Mouse (Mus musculus): ENCODE measurements around the gene Rtn1. TPM values are rescaled to one million over a fixed set of nuclear protein-coding genes. Genes with fewer than 3 reads are reported as not detected.
"Not testable (repeated sequence)": the region's sequence is repeated elsewhere in the genome, so short reads cannot be mapped to it uniquely, and the experiment has no call there.

Rtn1 gene
- polyA plus RNA-seq, 1 experiment, result 1.4 TPM

DNA sequence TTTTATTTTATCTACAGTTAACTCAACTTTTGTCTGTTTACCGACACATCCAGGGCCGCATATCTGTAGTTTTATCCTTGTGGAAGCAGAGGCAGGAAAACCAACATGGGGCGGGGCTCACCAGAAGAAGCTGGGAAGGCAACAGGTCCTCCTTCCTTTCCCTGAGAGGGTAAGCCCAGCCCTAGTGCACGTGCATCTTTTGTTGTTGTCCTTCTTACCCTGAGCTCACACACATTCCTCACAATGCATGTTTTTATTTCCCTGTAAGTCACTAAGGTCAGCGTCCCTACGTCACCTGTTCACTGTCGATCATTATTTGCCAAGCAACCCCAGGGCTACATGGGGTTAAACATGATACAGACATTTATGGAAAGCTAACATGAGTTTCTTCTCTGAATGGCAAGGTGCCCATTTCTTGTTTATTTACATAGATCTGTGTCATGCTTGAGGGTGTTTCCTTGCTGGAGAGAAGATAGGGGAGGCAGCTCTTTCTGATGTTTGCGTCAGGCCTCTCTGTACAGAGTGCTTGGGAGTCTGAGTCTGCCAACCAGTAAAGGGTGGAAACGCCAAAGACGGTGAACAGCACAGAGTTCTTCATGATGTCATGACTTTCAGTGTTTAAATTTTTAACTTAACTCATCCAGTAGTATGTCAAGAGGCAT, 84.5 kb downstream of the Rtn1 start:
- no peak for DNase-seq (ENCODE audit: low read depth)

GRCm38 (mm10) chr12:72323778-72324177, 85.1 kb downstream of the Rtn1 start:
- no peak for DNase-seq (ENCODE audit: low read depth)

DNA sequence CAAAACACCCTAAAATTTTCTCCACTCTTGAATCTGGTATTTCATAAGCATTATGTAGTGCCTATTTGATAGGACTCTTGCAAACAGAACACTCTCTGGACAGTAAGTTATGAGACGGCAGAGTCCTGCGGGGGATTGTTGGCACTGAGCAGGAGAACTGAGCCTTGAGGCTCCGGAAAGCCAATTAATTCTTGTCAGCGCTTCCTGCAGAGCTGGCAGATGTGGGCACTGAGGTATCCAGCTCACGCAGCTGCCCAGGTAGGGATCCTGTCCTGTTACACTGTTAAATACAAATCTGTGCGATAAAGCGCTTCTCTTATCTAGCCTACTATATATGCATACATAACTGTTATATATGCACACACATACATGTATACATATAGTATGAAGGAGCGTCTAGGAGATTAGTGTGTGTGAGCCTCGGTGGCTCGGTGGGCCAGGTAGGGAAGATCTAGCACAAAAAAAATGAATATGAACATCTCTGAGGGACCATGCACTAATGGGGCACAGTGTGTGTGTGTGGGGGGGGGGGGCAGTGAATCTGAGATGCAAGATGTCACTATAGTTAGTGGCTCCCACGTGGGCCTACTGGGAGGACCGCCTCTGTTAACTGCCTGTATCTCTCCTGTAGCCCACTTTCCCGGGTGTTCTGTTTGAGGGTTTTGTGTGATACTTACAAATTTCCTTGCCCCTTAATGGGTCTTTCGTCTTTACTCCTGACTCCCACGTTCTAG, 93.0 kb downstream of the Rtn1 start:
- DNase-seq (ENCODE audit: low read depth), result no peak

- no peak for DNase-seq (ENCODE audit: low read depth)
These were observed 98.0 kb downstream of the Rtn1 start for GRCm38 (mm10) chr12:72310818-72311217.

GRCm38 (mm10) chr12:72308506-72308905, 100.3 kb downstream of the Rtn1 start:
- DNase-seq (ENCODE audit: low read depth), result no peak

GRCm38 (mm10) chr12:72306281-72306680, 102.6 kb downstream of the Rtn1 start:
- no peak for DNase-seq (ENCODE audit: low read depth)

GRCm38 (mm10) chr12:72305421-72305820, 103.4 kb downstream of the Rtn1 start:
- DNase-seq (ENCODE audit: low read depth), result no peak

GRCm38 (mm10) chr12:72304985-72305384, 103.9 kb downstream of the Rtn1 start:
- no peak for DNase-seq (ENCODE audit: low read depth)

DNA sequence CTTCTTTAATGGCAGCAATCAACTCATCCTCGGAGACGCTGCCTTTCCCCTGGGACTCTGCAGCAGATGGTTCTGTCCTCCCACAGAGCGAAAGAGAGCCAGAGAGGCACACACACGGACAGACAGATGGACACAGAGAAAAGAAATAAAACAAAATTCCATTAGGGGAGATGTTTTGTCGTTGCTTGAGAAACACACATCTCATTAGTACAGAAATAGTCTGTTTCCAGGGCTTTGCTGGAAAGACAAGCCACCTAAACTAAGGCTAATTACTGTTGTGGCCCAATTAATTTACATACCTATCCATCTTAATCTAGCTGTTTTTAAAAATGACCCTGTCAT, 104.5 kb downstream of the Rtn1 start:
- DNase-seq (ENCODE audit: low read depth), result no peak

DNA sequence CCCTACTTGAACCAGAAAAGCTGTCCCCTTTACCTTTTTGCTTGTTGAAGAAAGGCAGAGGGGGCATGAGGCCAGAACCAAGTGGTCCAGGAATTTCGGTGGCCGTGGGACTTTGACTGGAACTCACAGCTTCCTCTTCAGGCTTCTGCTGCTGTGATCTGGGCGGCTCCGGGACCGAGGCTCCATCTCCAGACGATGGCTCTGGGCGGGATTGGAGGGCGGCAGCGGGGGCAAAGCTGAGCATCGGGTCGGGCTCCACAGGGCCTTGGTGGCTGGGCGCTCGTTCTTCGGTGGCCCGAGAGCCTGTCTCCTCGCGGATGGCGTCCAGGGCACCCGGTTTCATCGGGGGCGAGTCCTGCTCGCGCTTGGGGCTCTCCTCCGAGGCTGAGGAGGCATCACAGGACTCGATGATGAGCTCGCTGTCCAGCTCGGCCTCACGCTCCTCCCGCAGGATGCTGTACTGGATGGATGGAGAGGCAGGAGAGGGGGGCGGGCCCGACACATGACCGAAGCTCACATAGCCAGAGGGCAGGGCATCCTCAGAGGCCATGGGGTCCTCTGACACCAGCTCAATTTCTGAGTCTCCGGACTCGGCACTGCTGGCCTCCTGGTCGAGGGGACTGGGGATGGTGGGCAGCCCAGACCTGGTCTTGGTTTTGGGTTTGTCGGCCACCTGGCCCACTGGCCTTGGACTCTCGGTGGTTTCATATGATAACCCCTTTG, 105.1 kb downstream of the Rtn1 start:
- DNase-seq (ENCODE audit: low read depth), result no peak

GRCm38 (mm10) chr12:72301431-72301830, 107.4 kb downstream of the Rtn1 start:
- no peak for DNase-seq (ENCODE audit: low read depth)

DNA sequence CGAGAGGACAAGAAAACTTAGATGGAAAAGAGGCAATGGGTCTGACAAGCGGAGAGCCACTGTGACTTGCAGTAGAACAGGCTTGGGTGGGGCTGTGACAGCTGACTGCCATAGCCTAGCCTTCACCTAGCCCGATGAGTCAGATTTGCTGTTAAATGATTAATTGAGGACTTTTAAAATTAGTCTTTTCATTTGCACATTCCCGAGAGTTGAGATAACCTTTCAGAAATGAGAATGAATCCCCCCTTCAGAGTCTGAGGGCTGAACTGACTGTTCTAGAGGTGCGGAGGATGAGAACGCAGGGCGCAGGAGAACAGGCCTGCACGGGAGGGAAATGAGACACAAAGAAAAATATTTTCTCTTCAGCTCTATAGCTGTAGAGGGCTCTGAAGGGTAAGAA, 107.9 kb downstream of the Rtn1 start:
- no peak for DNase-seq (ENCODE audit: low read depth)

- no peak for DNase-seq (ENCODE audit: low read depth)
These were observed 110.6 kb downstream of the Rtn1 start for GRCm38 (mm10) chr12:72298222-72298621.

DNA sequence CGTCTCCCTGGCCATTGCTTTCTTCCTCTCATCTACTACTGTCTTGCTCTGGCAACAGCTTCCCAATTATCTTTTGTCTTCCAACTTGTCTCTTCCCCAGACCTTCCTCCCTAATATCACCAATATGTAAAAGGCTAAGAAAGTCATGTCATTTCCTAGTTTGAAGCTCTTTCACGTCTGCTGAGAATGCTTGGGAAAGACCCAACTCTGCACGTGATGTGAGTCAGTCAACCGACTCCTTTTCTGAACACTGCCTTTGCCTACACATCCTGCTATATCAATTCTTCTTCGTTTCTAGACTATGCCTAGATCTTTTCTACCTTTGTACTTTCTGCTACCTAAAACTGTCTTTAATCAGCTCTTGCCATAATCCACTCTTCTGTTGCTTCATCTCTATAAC, 112.3 kb downstream of the Rtn1 start:
- DNase-seq (ENCODE audit: low read depth), result no peak

- not testable (repeated sequence) for DNase-seq (ENCODE audit: low read depth)
These were observed 115.7 kb downstream of the Rtn1 start for GRCm38 (mm10) chr12:72293185-72293584.

- DNase-seq (ENCODE audit: low read depth), result no peak
These were observed 116.3 kb downstream of the Rtn1 start for GRCm38 (mm10) chr12:72292566-72292965.

DNA sequence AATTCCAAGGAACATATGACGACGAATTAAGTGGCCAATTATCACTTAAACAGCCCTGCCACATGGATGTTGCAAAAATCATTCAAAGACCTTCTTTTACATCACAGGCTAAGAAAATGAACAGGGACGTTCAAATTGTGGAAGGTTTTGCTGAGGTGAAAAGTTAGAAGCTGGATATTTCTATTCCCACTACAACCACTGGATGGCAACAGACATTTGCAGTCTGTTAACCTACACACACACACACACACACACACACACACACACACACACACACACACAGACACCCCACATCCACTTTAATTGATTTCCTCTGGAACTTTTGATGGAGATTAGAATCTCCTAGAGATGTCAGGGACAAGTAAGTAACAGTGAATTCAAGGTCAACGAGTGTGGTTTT, 117.6 kb downstream of the Rtn1 start:
- DNase-seq (ENCODE audit: low read depth), result no peak

GRCm38 (mm10) chr12:72288215-72288614, 120.6 kb downstream of the Rtn1 start:
- DNase-seq (ENCODE audit: low read depth), result no peak

DNA sequence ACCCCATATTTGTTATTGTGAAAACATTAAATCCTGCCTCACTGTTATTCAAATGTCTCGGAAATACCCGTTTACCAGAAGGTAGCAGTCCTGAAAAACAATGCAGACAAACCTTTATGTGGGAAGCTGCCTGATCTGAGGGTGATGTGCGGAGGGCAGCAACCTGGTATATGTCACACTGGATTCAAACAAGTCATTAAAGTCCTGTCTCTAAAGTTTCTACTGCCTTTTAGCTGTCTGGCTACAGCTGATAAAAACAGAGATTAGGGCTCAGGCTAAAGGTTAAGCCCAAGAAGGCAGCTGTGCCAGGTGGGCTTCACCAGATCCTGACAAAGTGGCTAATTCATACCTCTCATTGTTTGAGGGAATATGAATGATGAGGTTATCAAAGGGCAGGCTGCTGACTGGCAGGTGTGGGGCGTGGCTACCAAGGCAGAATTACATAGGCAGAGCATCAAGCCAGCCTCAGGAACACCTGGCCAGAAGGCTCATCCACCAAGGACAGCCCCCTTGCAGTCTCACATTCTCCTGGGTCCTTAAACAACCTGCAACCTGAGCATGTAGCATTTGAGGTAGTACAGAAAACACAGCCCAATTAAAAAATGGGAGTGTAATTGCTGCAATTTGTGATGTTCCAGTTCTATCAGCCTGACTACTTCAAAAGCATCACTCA, 121.4 kb downstream of the Rtn1 start:
- no peak for DNase-seq (ENCODE audit: low read depth)

DNA sequence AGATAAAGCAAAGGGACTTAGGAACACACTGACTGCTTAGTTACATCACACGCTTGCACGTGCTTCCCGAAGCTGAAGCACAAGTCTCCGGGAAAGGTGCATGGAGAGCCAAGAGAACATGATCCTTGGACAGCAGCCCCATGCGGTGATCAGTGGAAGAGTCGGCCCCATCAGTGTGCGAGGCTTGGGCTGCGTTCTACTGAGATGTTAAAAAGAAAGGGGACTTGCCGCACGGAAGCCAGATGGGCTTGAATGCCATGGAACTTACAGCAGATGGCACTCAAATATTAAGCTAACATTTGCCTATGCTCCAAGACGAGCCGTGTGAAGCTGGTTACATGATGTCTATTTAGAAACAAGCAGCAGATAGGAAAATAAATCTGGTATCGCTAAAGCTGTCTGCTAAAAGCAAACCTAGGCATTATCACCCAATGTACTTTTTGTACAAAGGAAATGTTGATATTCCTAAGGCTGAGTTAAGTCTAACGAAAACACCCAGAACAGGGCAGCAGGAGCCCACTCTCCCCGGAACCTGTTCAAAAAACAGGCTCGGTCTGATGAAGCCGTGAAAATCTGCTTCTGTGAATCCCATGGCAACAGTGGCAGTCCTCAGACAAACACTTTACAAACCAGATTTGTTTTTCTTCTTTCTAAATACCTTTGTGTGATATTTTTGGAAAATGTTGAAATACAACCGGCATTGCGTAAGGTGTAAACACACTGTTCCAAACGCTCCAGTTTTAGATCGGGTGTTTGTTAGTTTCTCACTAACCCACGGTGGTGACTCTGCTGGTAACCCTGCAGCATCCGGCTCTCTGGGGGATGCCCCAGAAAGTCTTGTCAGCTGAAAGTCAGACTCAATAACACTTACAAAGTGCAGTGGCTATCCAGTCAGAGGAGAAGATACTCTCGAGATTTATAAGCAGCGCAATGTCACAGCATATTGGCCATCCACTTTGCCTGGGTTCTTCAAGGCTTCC, 123.2 kb downstream of the Rtn1 start:
- no peak for DNase-seq (ENCODE audit: low read depth)

DNA sequence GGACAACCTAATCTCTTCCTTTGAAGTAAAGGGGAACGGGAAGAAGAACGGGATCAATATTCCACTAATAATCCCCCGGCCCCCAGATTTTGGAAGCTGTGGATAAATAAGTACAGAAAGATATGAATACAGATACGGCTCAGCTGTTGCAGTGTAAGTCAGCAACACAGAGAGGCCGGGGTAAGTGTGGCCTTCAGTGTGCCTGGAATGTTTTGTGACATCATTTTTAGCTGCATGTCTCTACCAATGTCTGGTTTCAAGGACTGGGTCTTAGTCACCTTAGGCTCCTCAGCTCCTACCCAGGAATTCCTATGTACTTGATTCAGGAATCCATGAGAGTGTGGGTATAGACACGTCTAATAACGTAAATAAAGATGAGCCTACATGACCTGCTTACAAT, 124.3 kb downstream of the Rtn1 start:
- no peak for DNase-seq (ENCODE audit: low read depth)
